Mouse (Mus musculus) testis, adult 2 months (tissue): Measurements from ENCODE around the gene E2f1. TPM values are rescaled to one million over a fixed set of nuclear protein-coding genes. Genes with fewer than 3 reads are reported as not detected.

Experiments
- H3K27ac ChIP-seq: fragments of 200-500 bp; 2 replicates; pipeline ENCODE4 v1.5.1; 2012; ENCODE audit warnings: low read depth, low read length; ENCODE audit not compliant: control insufficient read depth, insufficient read depth
- H3K27me3 ChIP-seq: fragments of 200-500 bp; 2 replicates; pipeline ENCODE4 v1.6.1; 2012; ENCODE audit warnings: mild to moderate bottlenecking, low read length, moderate library complexity; ENCODE audit not compliant: control insufficient read depth, insufficient read depth
- H3K36me3 ChIP-seq: fragments of 200-500 bp; 2 replicates; pipeline ENCODE4 v1.6.1; 2012; ENCODE audit warnings: mild to moderate bottlenecking, low read length; ENCODE audit not compliant: control insufficient read depth, insufficient read depth
- H3K4me1 ChIP-seq: fragments of 200-500 bp; 2 replicates; pipeline ENCODE4 v1.6.1; 2012; ENCODE audit warnings: low read length; ENCODE audit not compliant: control insufficient read depth, insufficient read depth
- H3K4me3 ChIP-seq: fragments of 200-500 bp; 2 replicates; pipeline ENCODE4 v1.5.1; 2012; ENCODE audit warnings: low read depth, mild to moderate bottlenecking, low read length, moderate library complexity, mixed read lengths; ENCODE audit not compliant: control insufficient read depth
- CTCF ChIP-seq: fragments of 200-500 bp; IDR thresholded peaks from 2 replicates; pipeline ENCODE4 v1.5.1; 2012; ENCODE audit warnings: low read depth, mild to moderate bottlenecking, inconsistent platforms, low read length, moderate library complexity; ENCODE audit not compliant: control insufficient read depth, insufficient read depth, insufficient replicate concordance
- POLR2A ChIP-seq: fragments of 200-500 bp; IDR thresholded peaks from 2 replicates; pipeline ENCODE4 v1.6.1; 2012; ENCODE audit warnings: low read depth, mild to moderate bottlenecking, inconsistent platforms, low read length, moderate library complexity; ENCODE audit not compliant: control insufficient read depth
- polyA plus RNA-seq: library from polyadenylated mRNA; depleted of rRNA; stranded (reverse); fragments of >200 nt; gene quantifications from 2 replicates; pipeline ENCODE4 v1.2.3, GENCODE M21; 2012

E2f1 gene
- polyA plus RNA-seq, 1 experiment = 5.9 TPM

GRCm38 (mm10) chr2:154569071-154569748, 482 bp downstream of the E2f1 start:
- H3K36me3 ChIP-seq = no peaks in the 10 kb centered on the region
- no peak for TF ChIP-seq POLR2A
- no peak for TF ChIP-seq CTCF
- H3K4me3 ChIP-seq = peak overlapping the region; percentile 83
- peaks cover 16% of the 10 kb centered on the region for H3K4me1 ChIP-seq
- no peak overlapping the region; the same call in 1 of the 2 replicates for H3K27ac ChIP-seq
- no peaks in the 10 kb centered on the region for H3K27me3 ChIP-seq

- Histone ChIP-seq H3K36me3 (no peaks in the 10 kb centered on the region), H3K4me3 (peak overlapping the region; percentile 83), H3K4me1 (peaks cover 16% of the 10 kb centered on the region), H3K27ac (no peak overlapping the region), H3K27me3 (no peaks in the 10 kb centered on the region)
- TF ChIP-seq CTCF (no peak), POLR2A (no peak)
Measured at GRCm38 (mm10) chr2:154568329-154569070, 1.2 kb downstream of the E2f1 start.

GRCm38 (mm10) chr2:154567766-154568165, 1.9 kb downstream of the E2f1 start:
- Histone ChIP-seq H3K4me3 (no peak overlapping the region), H3K4me1 (peaks cover 16% of the 10 kb centered on the region), H3K27me3 (no peaks in the 10 kb centered on the region)

GRCm38 (mm10) chr2:154566641-154567040, 3.1 kb downstream of the E2f1 start:
- TF ChIP-seq POLR2A (no peak), CTCF (no peak)
- no peaks in the 10 kb centered on the region for H3K36me3 ChIP-seq
- no peaks in the 10 kb centered on the region for H3K27me3 ChIP-seq
- H3K4me1 ChIP-seq = peaks cover 16% of the 10 kb centered on the region
- H3K27ac ChIP-seq = no peak overlapping the region
- no peak overlapping the region for H3K4me3 ChIP-seq

More at GRCm38 (mm10) chr2:154567766-154568165, 1.9 kb downstream of the E2f1 start:
- H3K27ac ChIP-seq = no peak overlapping the region
- TF ChIP-seq CTCF = no peak
- TF ChIP-seq POLR2A = no peak
- H3K36me3 ChIP-seq = no peaks in the 10 kb centered on the region

GRCm38 (mm10) chr2:154565562-154565961, 4.1 kb downstream of the E2f1 start:
- Histone ChIP-seq H3K4me1 (peaks cover 16% of the 10 kb centered on the region), H3K27ac (no peak overlapping the region), H3K36me3 (no peaks in the 10 kb centered on the region), H3K27me3 (no peaks in the 10 kb centered on the region), H3K4me3 (no peak overlapping the region)
- no peak for TF ChIP-seq POLR2A
- TF ChIP-seq CTCF = no peak

GRCm38 (mm10) chr2:154563612-154564170, 6.0 kb downstream of the E2f1 start:
- Histone ChIP-seq H3K4me1 (peaks cover 10% of the 10 kb centered on the region), H3K27ac (no peak overlapping the region), H3K36me3 (no peaks in the 10 kb centered on the region), H3K27me3 (no peaks in the 10 kb centered on the region), H3K4me3 (no peak overlapping the region)
- TF ChIP-seq POLR2A (no peak), CTCF (no peak)

- H3K4me3 ChIP-seq = peak within 1 kb of the TSS; percentile 58
- no peak within 1 kb of the TSS for H3K27ac ChIP-seq
- H3K36me3 ChIP-seq = no peaks in the 10 kb centered on the region
- H3K4me1 ChIP-seq = peaks cover 19% of the 10 kb centered on the region
- H3K27me3 ChIP-seq = no peaks in the 10 kb centered on the region
- TF ChIP-seq POLR2A (no peak), CTCF (no peak)
Measured at GRCm38 (mm10) chr2:154558264-154559039, 11.2 kb downstream of the E2f1 start, which contains the start of gene Necab3. TSS of gene Necab3 (minus strand) at chr2:154558890.
